Mouse (Mus musculus) cortical plate, adult 2 months (tissue): ENCODE data around the gene Gtf2a1. TPM values are rescaled to one million over a fixed set of nuclear protein-coding genes. Genes with fewer than 3 reads are reported as not detected.
A peak's percentile ranks its signal among the peaks of the same experiment; 100 is the strongest.

Experiments used
- H3K27ac ChIP-seq: fragments of 200-500 bp; 2 replicates; pipeline ENCODE4 v1.5.1; 2012; ENCODE audit warnings: low read length, control low read depth, inconsistent platforms; ENCODE audit not compliant: insufficient read depth
- H3K4me1 ChIP-seq: fragments of 200-500 bp; 2 replicates; pipeline ENCODE4 v1.6.1; 2011; ENCODE audit warnings: low read length; ENCODE audit not compliant: control insufficient read depth, insufficient read depth
- H3K4me3 ChIP-seq: fragments of 200-500 bp; 2 replicates; pipeline ENCODE4 v1.5.1; 2011; ENCODE audit warnings: mild to moderate bottlenecking, low read length, control low read depth; ENCODE audit not compliant: insufficient read depth
- CTCF ChIP-seq: fragments of 200-500 bp; IDR thresholded peaks from 2 replicates; pipeline ENCODE4 v1.5.1; 2011; ENCODE audit warnings: mild to moderate bottlenecking, control low read depth, low read length; ENCODE audit not compliant: insufficient read depth; ENCODE audit errors: extremely low read depth
- POLR2A ChIP-seq: fragments of 200-500 bp; IDR thresholded peaks from 2 replicates; pipeline ENCODE4 v1.6.1; 2011; ENCODE audit warnings: mild to moderate bottlenecking, low read length, control low read depth; ENCODE audit not compliant: insufficient read depth; ENCODE audit errors: extremely low read depth
- polyA plus RNA-seq: library from polyadenylated mRNA; depleted of rRNA; stranded (reverse); fragments of >200 nt; gene quantifications from 2 replicates; pipeline ENCODE4 v1.2.3, GENCODE M21; 2012; rRNA removed

Gtf2a1 gene
- polyA plus RNA-seq, result 24.2 and 24.6 TPM in 2 replicates

DNA sequence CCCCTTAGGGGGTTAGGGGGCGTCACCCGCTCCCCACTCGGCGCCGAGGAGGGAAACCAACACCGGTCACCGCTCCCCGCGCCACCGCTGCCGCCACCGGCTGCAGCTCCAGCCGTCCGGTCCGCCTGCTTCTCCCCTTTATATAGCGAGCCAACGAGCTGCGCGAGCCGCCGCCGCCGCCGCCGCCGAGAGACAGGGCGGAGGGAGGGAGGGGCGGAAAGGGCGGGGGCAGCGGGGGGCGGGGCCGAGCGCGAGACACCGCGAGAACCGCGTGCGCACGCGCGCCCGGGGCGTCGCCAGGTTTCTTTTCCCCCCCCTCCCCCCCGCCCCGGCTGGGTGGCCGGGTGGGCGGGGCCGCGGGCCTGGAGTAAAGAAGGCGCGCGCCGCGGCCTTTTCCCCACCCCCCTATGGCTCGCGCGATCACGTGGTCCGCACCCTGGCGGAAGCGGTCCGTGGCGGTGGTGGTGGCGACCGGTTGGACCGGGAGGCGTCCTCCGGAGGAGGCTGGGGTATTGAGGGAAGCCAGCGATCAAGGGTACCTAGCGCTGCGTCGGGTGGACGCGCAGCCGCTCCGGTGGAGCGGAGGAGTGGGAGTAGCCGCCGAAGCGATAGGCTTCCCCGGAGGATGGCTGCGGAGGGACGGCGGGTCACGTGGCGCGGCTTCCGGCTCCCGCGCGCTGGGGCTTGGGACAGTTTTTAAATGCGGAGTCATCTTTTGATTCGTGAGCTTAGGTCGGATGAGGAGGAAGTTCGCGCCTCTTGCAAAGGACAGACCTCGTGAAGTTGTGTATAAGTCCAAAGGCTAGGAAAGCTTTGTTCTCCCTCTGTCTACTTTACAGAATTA lies at the start of gene Gtf2a1:
TSS of gene Gtf2a1 (minus strand) at position 641 of the 844 bp plus-strand sequence.
- peaks cover 2% of the 10 kb centered on the region for H3K4me1 ChIP-seq
- peak within 1 kb of the TSS; percentile 84 for H3K4me3 ChIP-seq
- TF ChIP-seq POLR2A (peak; percentile 93), CTCF (no peak)
- peak within 1 kb of the TSS; percentile 100 for H3K27ac ChIP-seq

GRCm38 (mm10) chr12:91638351-91638750 lies 48.1 kb upstream of the Gtf2a1 start:
- no peak overlapping the region for H3K4me3 ChIP-seq
- H3K4me1 ChIP-seq, result no peaks in the 10 kb centered on the region
- H3K27ac ChIP-seq, result no peak overlapping the region
- TF ChIP-seq CTCF (no peak), POLR2A (no peak)

DNA sequence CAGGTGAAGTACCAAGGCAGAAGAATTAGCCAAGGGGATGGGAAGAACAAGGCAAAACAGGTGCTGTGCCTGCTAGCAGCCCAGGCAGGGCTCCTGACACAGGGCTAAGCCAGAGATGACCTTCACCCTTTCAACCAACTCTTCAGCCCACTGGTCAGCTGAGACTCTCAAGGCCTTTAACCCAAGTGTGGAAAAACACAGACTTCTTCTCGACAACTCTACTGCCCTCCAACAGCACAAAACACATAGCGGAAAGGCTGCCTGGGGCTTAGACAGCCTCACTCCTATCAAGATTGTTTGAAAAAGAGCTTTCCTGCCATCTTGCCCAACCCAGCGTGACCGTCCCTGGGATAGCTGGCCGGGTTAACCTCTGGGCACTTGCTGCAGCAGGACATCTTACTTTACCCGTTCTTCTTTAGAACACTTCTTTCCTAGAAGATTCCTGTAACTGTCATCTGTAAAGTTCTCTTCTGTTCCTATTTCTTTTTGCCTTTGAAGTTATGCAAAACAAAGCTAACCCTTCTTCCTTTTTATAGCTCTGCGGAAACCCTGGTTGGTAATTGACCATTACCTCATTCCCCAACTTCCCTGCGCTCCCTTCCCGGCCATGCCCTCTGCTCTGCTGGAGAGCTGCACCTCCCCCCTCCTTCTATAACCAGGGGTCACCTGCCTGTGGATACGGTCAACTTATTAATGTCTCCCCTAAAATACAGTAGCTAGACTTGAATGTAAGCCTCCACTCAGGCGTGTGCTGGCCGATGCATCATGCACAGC lies 47.0 kb upstream of the Gtf2a1 start:
- H3K4me3 ChIP-seq, result no peak overlapping the region
- no peaks in the 10 kb centered on the region for H3K4me1 ChIP-seq
- H3K27ac ChIP-seq, result no peak overlapping the region
- no peak for TF ChIP-seq POLR2A
- TF ChIP-seq CTCF, result no peak

GRCm38 (mm10) chr12:91626482-91626881 lies 36.2 kb upstream of the Gtf2a1 start:
- Histone ChIP-seq H3K4me1 (no peaks in the 10 kb centered on the region), H3K4me3 (no peak overlapping the region), H3K27ac (no peak overlapping the region)
- TF ChIP-seq POLR2A (no peak), CTCF (no peak)

GRCm38 (mm10) chr12:91625013-91625412 lies 34.7 kb upstream of the Gtf2a1 start:
- Histone ChIP-seq H3K4me1 (no peaks in the 10 kb centered on the region), H3K4me3 (no peak overlapping the region), H3K27ac (no peak overlapping the region)
- no peak for TF ChIP-seq POLR2A
- peak; percentile 57 for TF ChIP-seq CTCF

DNA sequence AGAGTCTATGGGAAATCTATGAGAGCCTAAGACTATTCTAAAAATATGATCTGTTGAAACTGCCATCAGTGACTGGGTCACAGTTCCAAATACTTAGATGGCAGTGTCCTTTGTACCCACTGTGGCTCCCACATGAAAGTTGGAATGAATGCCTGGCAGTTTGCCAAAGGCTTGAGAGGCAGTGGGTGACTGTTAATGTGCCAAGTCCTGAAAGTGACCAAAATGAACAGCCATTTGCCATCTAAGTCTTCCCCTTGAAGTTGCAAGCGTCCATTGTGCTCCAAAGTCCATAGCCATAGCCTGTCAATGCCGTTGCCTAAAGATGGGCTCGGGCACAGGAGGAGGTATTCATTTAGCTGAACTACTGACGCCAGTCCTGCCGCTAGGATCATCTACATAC lies 19.1 kb upstream of the Gtf2a1 start:
- Histone ChIP-seq H3K4me3 (no peak overlapping the region), H3K27ac (no peak overlapping the region), H3K4me1 (no peaks in the 10 kb centered on the region)
- TF ChIP-seq CTCF (no peak), POLR2A (no peak)

- no peaks in the 10 kb centered on the region for H3K4me1 ChIP-seq
- H3K4me3 ChIP-seq, result no peak overlapping the region
- TF ChIP-seq POLR2A (no peak), CTCF (no peak)
- no peak overlapping the region for H3K27ac ChIP-seq
Observed at GRCm38 (mm10) chr12:91607678-91608077, 17.4 kb upstream of the Gtf2a1 start.

DNA sequence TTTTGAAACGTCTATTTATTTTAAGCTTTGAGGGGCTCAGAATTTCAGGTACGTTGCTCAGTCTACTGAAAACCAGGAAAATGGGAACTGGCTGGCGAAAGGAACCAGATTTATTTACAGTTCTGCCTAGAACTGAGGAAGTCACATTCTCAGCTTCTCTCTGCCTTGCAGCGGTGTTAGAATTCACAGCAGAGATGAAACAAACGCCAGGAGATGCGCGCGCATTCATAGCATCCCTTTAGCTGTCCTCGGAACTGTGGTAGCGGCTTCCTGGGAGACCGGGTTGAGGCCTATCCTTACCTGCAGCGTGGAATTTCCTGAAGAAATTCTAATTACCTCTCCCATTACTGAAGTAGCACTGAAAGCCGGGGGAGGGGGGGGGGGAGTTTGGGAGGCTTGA lies 16.4 kb upstream of the Gtf2a1 start:
- H3K4me1 ChIP-seq, result no peaks in the 10 kb centered on the region
- no peak overlapping the region for H3K4me3 ChIP-seq
- TF ChIP-seq POLR2A (no peak), CTCF (no peak)
- no peak overlapping the region for H3K27ac ChIP-seq

DNA sequence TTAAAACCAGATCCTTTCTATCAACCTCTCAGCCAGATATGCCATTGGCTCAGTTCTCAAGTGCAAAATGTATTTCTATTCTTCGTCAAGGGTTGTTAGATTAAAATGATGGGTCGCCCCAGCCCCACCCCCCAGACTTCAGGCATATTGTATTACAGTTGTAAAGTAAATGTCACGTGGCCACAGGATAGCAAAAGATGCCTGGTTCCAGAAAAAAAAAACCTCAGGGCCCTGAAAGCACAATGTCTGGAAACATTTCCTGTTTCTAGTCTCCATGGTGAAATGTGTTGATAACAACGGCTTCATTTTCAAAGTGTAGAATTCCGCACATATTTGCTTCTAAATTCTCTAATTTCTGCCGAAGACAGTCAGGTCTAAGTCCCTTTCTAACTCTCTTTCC lies 14.3 kb upstream of the Gtf2a1 start:
- H3K4me3 ChIP-seq, result no peak overlapping the region
- no peaks in the 10 kb centered on the region for H3K4me1 ChIP-seq
- H3K27ac ChIP-seq, result no peak overlapping the region
- TF ChIP-seq POLR2A (no peak), CTCF (no peak)
